ENCODE assay signal across 7 mouse cellular contexts in the genomic region with DNA sequence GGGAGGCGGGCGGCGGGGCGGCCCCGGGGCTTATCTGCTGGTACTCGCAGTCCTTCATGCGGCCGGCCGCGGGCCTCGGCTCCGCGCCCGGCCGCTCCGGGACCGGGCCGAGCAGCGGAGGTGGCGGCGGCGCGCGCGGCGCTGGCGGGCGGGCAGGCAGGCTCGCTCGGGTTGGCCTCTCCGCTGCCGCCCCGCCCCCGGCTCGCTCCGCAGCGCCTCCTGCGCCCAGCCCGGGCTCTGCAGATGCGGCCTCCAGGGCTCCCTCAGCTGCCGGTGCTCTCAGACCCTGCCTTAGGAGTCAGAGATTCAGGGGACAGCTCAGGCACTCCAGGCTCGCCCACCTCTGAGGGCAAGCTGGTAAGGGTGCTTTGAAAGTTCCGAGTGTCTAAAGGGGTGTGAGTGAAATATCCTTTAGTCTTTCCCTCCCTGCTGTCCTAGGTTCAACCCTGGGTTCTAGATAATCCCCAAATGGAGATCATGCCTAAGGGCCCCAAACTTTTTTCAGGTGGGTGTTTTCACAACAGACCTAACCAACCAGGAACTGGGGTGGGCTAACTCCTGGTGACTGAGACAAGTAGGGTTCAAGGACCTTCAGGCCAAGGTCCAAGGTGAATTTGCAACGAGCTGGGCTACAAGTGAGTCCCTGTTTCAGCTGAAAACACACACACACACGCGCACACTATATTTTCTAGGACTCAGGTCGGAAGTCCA. TPM values are rescaled to one million over a fixed set of nuclear protein-coding genes. Genes with fewer than 3 reads are reported as not detected.
DNase-seq lines count a peak whose midpoint lies in the region; ATAC-seq lines count a peak whose summit lies in the region.

No protein-coding gene starts in this region.

- peak overlapping the region; percentile 91 for H3K4me3 ChIP-seq in embryonic facial prominence, embryonic 10.5 days
- H3K4me3 ChIP-seq in limb, embryonic 12.5 days (replicated peaks): peak overlapping the region; percentile 86
- H3K4me3 ChIP-seq in midbrain, embryonic 15.5 days: peak overlapping the region; percentile 87

- WGBS in embryonic facial prominence, embryonic 10.5 days: 7% methylated on average over 47 of the region's 47 CpGs
- WGBS in limb, embryonic 12.5 days: 14% methylated on average over 24 of the region's 47 CpGs
- 10% methylated on average over 34 of the region's 47 CpGs for WGBS in midbrain, embryonic 15.5 days

- H3K4me2 ChIP-seq in limb, embryonic 12.5 days: peak overlapping the region; percentile 72
- peak overlapping the region; percentile 71 for H3K4me2 ChIP-seq in midbrain, embryonic 15.5 days

- peak; percentile 61 for ATAC-seq in limb, embryonic 12.5 days (ENCODE audit: insufficient number of reproducible peaks, insufficient read depth, low FRiP score, low TSS enrichment, low read depth)
- ATAC-seq in midbrain, embryonic 15.5 days (replicated peaks): peak; percentile 91

- peak; percentile 96 for DNase-seq in adrenal gland, postnatal 10 days
- DNase-seq in embryonic facial prominence, embryonic 10.5 days (ENCODE audit: low spot score): peak; percentile 92
- DNase-seq in heart, adult 11 months: peak; percentile 99
- peak; percentile 93 for DNase-seq in kidney, adult 18-20 months
- DNase-seq in spleen, adult 18-20 months: peak; percentile 87 to 97

- H3K9me3 ChIP-seq in embryonic facial prominence, embryonic 10.5 days: no peaks in the 10 kb centered on the region
- no peaks in the 10 kb centered on the region for H3K9me3 ChIP-seq in limb, embryonic 12.5 days
- no peaks in the 10 kb centered on the region for H3K9me3 ChIP-seq in midbrain, embryonic 15.5 days

- H3K9ac ChIP-seq in limb, embryonic 12.5 days (replicated peaks): peak overlapping the region; percentile 89
- peak overlapping the region; percentile 92 for H3K9ac ChIP-seq in midbrain, embryonic 15.5 days

- H3K27ac ChIP-seq in embryonic facial prominence, embryonic 10.5 days (replicated peaks): peak overlapping the region; percentile 88
- 0 out of 2 replicates have a peak overlapping the region, but pooled peaks have one; percentile 69 for H3K27ac ChIP-seq in limb, embryonic 12.5 days
- peak overlapping the region; percentile 87 for H3K27ac ChIP-seq in midbrain, embryonic 15.5 days

- H3K36me3 ChIP-seq in embryonic facial prominence, embryonic 10.5 days (replicated peaks): peaks cover 10% of the 10 kb centered on the region
- peaks cover 8% of the 10 kb centered on the region; the same call in 1 of the 2 replicates for H3K36me3 ChIP-seq in limb, embryonic 12.5 days
- H3K36me3 ChIP-seq in midbrain, embryonic 15.5 days (replicated peaks): no peaks in the 10 kb centered on the region

- peaks cover 32% of the 10 kb centered on the region for H3K4me1 ChIP-seq in embryonic facial prominence, embryonic 10.5 days
- H3K4me1 ChIP-seq in limb, embryonic 12.5 days (replicated peaks): peaks cover 23% of the 10 kb centered on the region
- H3K4me1 ChIP-seq in midbrain, embryonic 15.5 days: peaks cover 31% of the 10 kb centered on the region

- no peaks in the 10 kb centered on the region for H3K27me3 ChIP-seq in embryonic facial prominence, embryonic 10.5 days (replicated peaks; ENCODE audit: low read depth, poor library complexity, severe bottlenecking)
- no peaks in the 10 kb centered on the region for H3K27me3 ChIP-seq in limb, embryonic 12.5 days
- H3K27me3 ChIP-seq in midbrain, embryonic 15.5 days (replicated peaks): no peaks in the 10 kb centered on the region

RNA-seq across cellular contexts. Expression of a gene that starts 16.5 kb away (rescaled TPM):
- 10 to 100 TPM; 25.3 to 26.0 TPM for total RNA-seq in adrenal gland, postnatal 10 days (2021)
- 2.3 and 3.0 TPM in 2 replicates for polyA plus RNA-seq in embryonic facial prominence, embryonic 10.5 days (2016; fragmentation: Nextera tagmentation; extraction: Ambion mirVana)
- 4.0 and 7.1 TPM in 2 replicates for polyA plus RNA-seq in limb, embryonic 12.5 days (2016; fragmentation: Nextera tagmentation; extraction: Ambion mirVana)
- polyA plus RNA-seq in midbrain, embryonic 15.5 days (2015; fragmentation: Nextera tagmentation; extraction: Ambion mirVana): 6.4 and 9.3 TPM in 2 replicates

RNA-seq across cellular contexts. Expression of a gene that starts 31.5 kb away (rescaled TPM):
- total RNA-seq in adrenal gland, postnatal 10 days (2021): 1 to 10 TPM; 2.2 to 3.8 TPM
- 27.6 and 35.7 TPM in 2 replicates for polyA plus RNA-seq in embryonic facial prominence, embryonic 10.5 days (2016; fragmentation: Nextera tagmentation; extraction: Ambion mirVana)
- 37.2 and 43.3 TPM in 2 replicates for polyA plus RNA-seq in limb, embryonic 12.5 days (2016; fragmentation: Nextera tagmentation; extraction: Ambion mirVana)
- 1.2 and 3.4 TPM in 2 replicates for polyA plus RNA-seq in midbrain, embryonic 15.5 days (2015; fragmentation: Nextera tagmentation; extraction: Ambion mirVana)

RNA-seq across cellular contexts. Expression of a gene that starts 39.0 kb away (rescaled TPM):
- total RNA-seq in adrenal gland, postnatal 10 days (2021): 10 to 100 TPM; 11.9 to 18.6 TPM
- 14.8 TPM in 2 replicates for polyA plus RNA-seq in embryonic facial prominence, embryonic 10.5 days (2016; fragmentation: Nextera tagmentation; extraction: Ambion mirVana)
- 16.3 and 21.6 TPM in 2 replicates for polyA plus RNA-seq in limb, embryonic 12.5 days (2016; fragmentation: Nextera tagmentation; extraction: Ambion mirVana)
- polyA plus RNA-seq in midbrain, embryonic 15.5 days (2015; fragmentation: Nextera tagmentation; extraction: Ambion mirVana): 16.0 and 16.2 TPM in 2 replicates

RNA-seq across cellular contexts. Expression of a gene that starts 49.3 kb away (rescaled TPM):
- total RNA-seq in adrenal gland, postnatal 10 days (2021): 10 to 100 TPM; 12.9 to 13.3 TPM
- 29.4 and 30.9 TPM in 2 replicates for polyA plus RNA-seq in embryonic facial prominence, embryonic 10.5 days (2016; fragmentation: Nextera tagmentation; extraction: Ambion mirVana)
- polyA plus RNA-seq in limb, embryonic 12.5 days (2016; fragmentation: Nextera tagmentation; extraction: Ambion mirVana): 21.3 and 23.2 TPM in 2 replicates
- 18.2 and 21.2 TPM in 2 replicates for polyA plus RNA-seq in midbrain, embryonic 15.5 days (2015; fragmentation: Nextera tagmentation; extraction: Ambion mirVana)

RNA-seq across cellular contexts. Expression of a gene that starts 58.9 kb away (rescaled TPM):
- 1 to 10 TPM; 5.7 to 8.1 TPM for total RNA-seq in adrenal gland, postnatal 10 days (2021)
- polyA plus RNA-seq in embryonic facial prominence, embryonic 10.5 days (2016; fragmentation: Nextera tagmentation; extraction: Ambion mirVana): 10.7 and 12.2 TPM in 2 replicates
- 11.7 and 12.0 TPM in 2 replicates for polyA plus RNA-seq in limb, embryonic 12.5 days (2016; fragmentation: Nextera tagmentation; extraction: Ambion mirVana)
- polyA plus RNA-seq in midbrain, embryonic 15.5 days (2015; fragmentation: Nextera tagmentation; extraction: Ambion mirVana): 8.1 and 9.1 TPM in 2 replicates

Comparison
In these comparisons a context has a peak if more than half of its experiments do, and no peak if none do; other contexts are left out.
1. Peak in every context shown above with its lines: DNase-seq, ATAC-seq, H3K4me3 ChIP-seq and H3K27ac ChIP-seq.